Mouse (Mus musculus): Measurements from ENCODE around the gene Dlgap4. TPM values are rescaled to one million over a fixed set of nuclear protein-coding genes. Genes with fewer than 3 reads are reported as not detected.

The Dlgap4 gene
- total RNA-seq, 2 experiments from 2014 or later, result 10.9 to 23.4 TPM

Other genes with a start within 250 kb of the Dlgap4 start
- gene Epb41l1, start 192.8 kb upstream of the Dlgap4 start, total RNA-seq (2014; fragmentation: Nextera tagmentation), result not detected in 2 replicates
- gene Epb41l1, start 192.8 kb upstream of the Dlgap4 start, total RNA-seq (2017), result 0.15 TPM in 1 of 2 replicates, not detected in the other
- gene Aar2, start 66.1 kb upstream of the Dlgap4 start, total RNA-seq (2014; fragmentation: Nextera tagmentation), result 20.2 and 21.2 TPM in 2 replicates
- gene Aar2, start 66.1 kb upstream of the Dlgap4 start, total RNA-seq (2017), result 8.3 and 16.9 TPM in 2 replicates
- gene Myl9, start 161.7 kb downstream of the Dlgap4 start, total RNA-seq (2014; fragmentation: Nextera tagmentation), result not detected in 2 replicates
- not detected in 2 replicates for gene Myl9, start 161.7 kb downstream of the Dlgap4 start, total RNA-seq (2017)
- 17.1 and 27.3 TPM in 2 replicates for gene Tgif2, start 226.3 kb downstream of the Dlgap4 start, total RNA-seq (2014; fragmentation: Nextera tagmentation)
- gene Tgif2, start 226.3 kb downstream of the Dlgap4 start, total RNA-seq (2017), result 16.3 and 17.5 TPM in 2 replicates
- 3.6 and 5.9 TPM in 2 replicates for gene 4930518I15Rik, start 244.2 kb downstream of the Dlgap4 start, total RNA-seq (2014; fragmentation: Nextera tagmentation)
- gene 4930518I15Rik, start 244.2 kb downstream of the Dlgap4 start, total RNA-seq (2017), result 0.84 TPM in 1 of 2 replicates, not detected in the other
- 197 and 208 TPM in 2 replicates for gene Rab5if, start 249.4 kb downstream of the Dlgap4 start, total RNA-seq (2014; fragmentation: Nextera tagmentation)
- gene Rab5if, start 249.4 kb downstream of the Dlgap4 start, total RNA-seq (2017), result 130 and 141 TPM in 2 replicates

All from megakaryocyte-erythroid progenitor cell, adult 5-6 weeks (primary cell).